Mouse (Mus musculus) MEL (cell line): Measurements from ENCODE around the gene Zgrf1. TPM values are rescaled to one million over a fixed set of nuclear protein-coding genes. Genes with fewer than 3 reads are reported as not detected.

Experiments used
- DNase-seq: peaks from one replicate; pipeline ENCODE4 v3.0.0; 2011; ENCODE audit warnings: low read depth, low spot score
- H3K27ac ChIP-seq: 2 replicates; pipeline ENCODE4 v1.5.1; 2012; ENCODE audit warnings: low read depth, mild to moderate bottlenecking, control low read depth, low read length, moderate library complexity; ENCODE audit not compliant: control insufficient read depth
- H3K27me3 ChIP-seq, 2 experiments: fragments of 150-350 bp in 1 of 2; sonication (generic) in 1 of 2; 2 replicates each; pipeline ENCODE4 v1.6.1; 2012; ENCODE audit warnings: low read length in 2 of 2, mild to moderate bottlenecking in 2 of 2, improper control_type of control experiment in 1 of 2, moderate library complexity in 1 of 2; ENCODE audit not compliant: insufficient read depth in 2 of 2, control insufficient read depth in 1 of 2
- H3K36me3 ChIP-seq, 2 experiments: 2 replicates each; pipeline ENCODE4 v1.6.1; 2012 to 2014; ENCODE audit warnings: low read length in 2 of 2, improper control_type of control experiment in 1 of 2, inconsistent platforms in 1 of 2, mild to moderate bottlenecking in 1 of 2; ENCODE audit not compliant: insufficient read depth in 2 of 2, control insufficient read depth in 1 of 2
- H3K4me1 ChIP-seq, 2 experiments: fragments of 150-350 bp in 1 of 2; sonication (generic) in 1 of 2; 2 replicates each; pipeline ENCODE4 v1.6.1; 2012; ENCODE audit warnings: low read length in 2 of 2, improper control_type of control experiment in 1 of 2, mild to moderate bottlenecking in 1 of 2; ENCODE audit not compliant: insufficient read depth in 2 of 2, control insufficient read depth in 1 of 2
- H3K4me3 ChIP-seq, 2 experiments: fragments of 150-350 bp in 1 of 2; sonication (generic) in 1 of 2; 2 replicates each; pipeline ENCODE4 v1.5.1; 2012; ENCODE audit warnings: low read depth in 2 of 2, low read length in 2 of 2, mild to moderate bottlenecking in 2 of 2, moderate library complexity in 2 of 2, control low read depth in 1 of 2, improper control_type of control experiment in 1 of 2; ENCODE audit not compliant: control insufficient read depth in 1 of 2, insufficient read depth in 1 of 2
- H3K79me2 ChIP-seq: 2 replicates; pipeline ENCODE4 v1.6.1; 2012; ENCODE audit warnings: mild to moderate bottlenecking, low read length, moderate library complexity; ENCODE audit not compliant: control insufficient read depth, poor library complexity, insufficient read depth
- H3K9ac ChIP-seq: 2 replicates; pipeline ENCODE4 v1.6.1; 2012; ENCODE audit warnings: low read depth, mild to moderate bottlenecking, control low read depth, low read length, moderate library complexity; ENCODE audit not compliant: control insufficient read depth, poor library complexity, severe bottlenecking
- H3K9me3 ChIP-seq: fragments of 150-350 bp; sonication (generic); replicated peaks from 2 replicates; pipeline ENCODE4 v1.6.1; 2012; ENCODE audit warnings: mild to moderate bottlenecking, low read length, improper control_type of control experiment, moderate library complexity; ENCODE audit not compliant: insufficient read depth
- BHLHE40 ChIP-seq: IDR thresholded peaks from 2 replicates; pipeline ENCODE4 v1.6.1; 2012; ENCODE audit warnings: low read depth, mild to moderate bottlenecking, inconsistent platforms, low read length, improper control_type of control experiment, borderline replicate concordance
- CTCF ChIP-seq, 3 experiments: IDR thresholded peaks in 2 of 3; conservative IDR thresholded peaks in 1 of 3; 2 replicates each; pipeline ENCODE4 v1.5.1; 2011 to 2012; ENCODE audit warnings: low read length in 3 of 3, low read depth in 2 of 3, mild to moderate bottlenecking in 2 of 3, improper control_type of control experiment in 1 of 3, inconsistent platforms in 1 of 3, mixed read lengths in 1 of 3, moderate library complexity in 1 of 3; ENCODE audit not compliant: control insufficient read depth in 1 of 3, insufficient read depth in 1 of 3, poor library complexity in 1 of 3, severe bottlenecking in 1 of 3
- ELF1 ChIP-seq: IDR thresholded peaks from 2 replicates; pipeline ENCODE4 v1.6.1; 2014; ENCODE audit warnings: low read depth, mild to moderate bottlenecking, inconsistent platforms, low read length, improper control_type of control experiment, moderate library complexity
- EP300 ChIP-seq, 2 experiments: IDR thresholded peaks; 2 replicates each; pipeline ENCODE4 v1.6.1; 2011; ENCODE audit warnings: improper control_type of control experiment in 2 of 2, low read length in 2 of 2, low read depth in 1 of 2, mild to moderate bottlenecking in 1 of 2
- ETS1 ChIP-seq: IDR thresholded peaks from 2 replicates; pipeline ENCODE4 v1.6.1; 2012; ENCODE audit warnings: low read depth, mild to moderate bottlenecking, inconsistent platforms, low read length, improper control_type of control experiment, moderate library complexity
- GATA1 ChIP-seq: IDR thresholded peaks from 2 replicates; pipeline ENCODE4 v1.6.1; 2011; ENCODE audit warnings: low read depth, low read length, improper control_type of control experiment
- HCFC1 ChIP-seq: IDR thresholded peaks from 2 replicates; pipeline ENCODE4 v1.6.1; 2012; ENCODE audit warnings: low read depth, mild to moderate bottlenecking, inconsistent platforms, low read length, improper control_type of control experiment, moderate library complexity
- JUND ChIP-seq: IDR thresholded peaks from 2 replicates; pipeline ENCODE4 v1.6.1; 2011; ENCODE audit warnings: low read depth, mild to moderate bottlenecking, improper control_type of control experiment, low read length
- MAZ ChIP-seq: IDR thresholded peaks from 2 replicates; pipeline ENCODE4 v1.6.1; 2012; ENCODE audit warnings: low read depth, mild to moderate bottlenecking, inconsistent platforms, low read length, improper control_type of control experiment
- MXI1 ChIP-seq: IDR thresholded peaks from 2 replicates; pipeline ENCODE4 v1.6.1; 2011; ENCODE audit warnings: mild to moderate bottlenecking, low read depth, low read length, improper control_type of control experiment
- MYC ChIP-seq: IDR thresholded peaks from 2 replicates; pipeline ENCODE4 v1.6.1; 2011; ENCODE audit warnings: low read depth, mild to moderate bottlenecking, low read length, improper control_type of control experiment, moderate library complexity
- NRF1 ChIP-seq: IDR thresholded peaks from 2 replicates; pipeline ENCODE4 v1.6.1; 2014; ENCODE audit warnings: low read depth, mild to moderate bottlenecking, inconsistent platforms, low read length, improper control_type of control experiment, moderate library complexity; ENCODE audit not compliant: poor library complexity, insufficient read depth, severe bottlenecking
- POLR2AphosphoS2 ChIP-seq: IDR thresholded peaks from 2 replicates; pipeline ENCODE4 v1.6.1; 2011; ENCODE audit warnings: low read length, improper control_type of control experiment
- RAD21 ChIP-seq: IDR thresholded peaks from 2 replicates; pipeline ENCODE4 v1.6.1; 2011; ENCODE audit warnings: mild to moderate bottlenecking, low read depth, low read length, improper control_type of control experiment
- RCOR1 ChIP-seq: IDR thresholded peaks from 2 replicates; pipeline ENCODE4 v1.6.1; 2012; ENCODE audit warnings: low read depth, mild to moderate bottlenecking, inconsistent platforms, low read length, improper control_type of control experiment
- SIN3A ChIP-seq: IDR thresholded peaks from 2 replicates; pipeline ENCODE4 v1.6.1; 2012; ENCODE audit warnings: low read length, improper control_type of control experiment, inconsistent platforms
- SMC3 ChIP-seq: IDR thresholded peaks from 2 replicates; pipeline ENCODE4 v1.6.1; 2011; ENCODE audit warnings: low read depth, low read length, improper control_type of control experiment
- TAL1 ChIP-seq: IDR thresholded peaks from 2 replicates; pipeline ENCODE4 v1.6.1; 2012; ENCODE audit warnings: mild to moderate bottlenecking, inconsistent platforms, low read length, moderate library complexity, mixed read lengths
- USF1 ChIP-seq: IDR thresholded peaks from 2 replicates; pipeline ENCODE4 v1.6.1; 2014; ENCODE audit warnings: low read depth, mild to moderate bottlenecking, inconsistent platforms, low read length, improper control_type of control experiment, moderate library complexity
- ZC3H11A ChIP-seq: IDR thresholded peaks from 2 replicates; pipeline ENCODE4 v1.6.1; 2012; ENCODE audit warnings: low read depth, mild to moderate bottlenecking, inconsistent platforms, low read length, improper control_type of control experiment
- polyA plus RNA-seq, 2 experiments: library from polyadenylated mRNA; stranded (reverse) in 1 of 2; unstranded in 1 of 2; fragments of >175 nt in 1 of 2; fragments of >200 nt in 1 of 2; gene quantifications; 2 replicates each; pipeline versions ENCODE4 v1.2.1 to v1.2.4; 2012; ENCODE audit warnings: low replicate concordance in 2 of 2, low read depth in 1 of 2; ENCODE audit not compliant: insufficient read length in 2 of 2, insufficient read depth in 1 of 2, missing spikeins in 1 of 2
- total RNA-seq: library from RNA; depleted of rRNA; stranded (reverse); fragments of 300-350 nt; gene quantifications from 2 replicates; pipeline ENCODE4 v1.2.3, GENCODE M21; 2012

Gene Zgrf1
- total and polyA plus RNA-seq, 3 experiments, result 6.7 to 8.2 TPM; not detected in 1

GRCm38 (mm10) chr3:127572557-127572956 lies 19.3 kb downstream of the Zgrf1 start:
- no peaks in the 10 kb centered on the region for H3K79me2 ChIP-seq
- TF ChIP-seq MYC (0 out of 2 replicates have a peak, but pooled peaks have one; percentile 29), TAL1 (no peak), GATA1 (no peak), NRF1 (no peak), HCFC1 (peak; percentile 50; the same call in 1 of the 2 replicates), BHLHE40 (peak; percentile 46; the same call in 1 of the 2 replicates), SMC3 (peak; percentile 57), ETS1 (0 out of 2 replicates have a peak, but pooled peaks have one; percentile 26), JUND (no peak), POLR2AphosphoS2 (no peak), RAD21 (peak; percentile 53), MAZ (0 out of 2 replicates have a peak, but pooled peaks have one; percentile 58), ZC3H11A (peak; percentile 43), SIN3A (peak; percentile 54; the same call in 1 of the 2 replicates), ELF1 (0 out of 2 replicates have a peak, but pooled peaks have one; percentile 7), RCOR1 (peak; percentile 10; the same call in 1 of the 2 replicates), CTCF (IDR thresholded peaks at IDR 0.05 in 2 of 3, conservative IDR thresholded peaks at IDR 0.05 in 1 of 3; ENCODE audit: control insufficient read depth in 1 of 3, insufficient read depth in 1 of 3, low read depth in 2 of 3, low read length in 3 of 3, poor library complexity in 1 of 3, severe bottlenecking in 1 of 3) (peak in 2 of 3 experiments; percentile 72 to 79; a peak in 4 of 6 replicates), MXI1 (peak; percentile 52; the same call in 1 of the 2 replicates)
- peak overlapping the region; percentile 44 to 59 for H3K4me3 ChIP-seq
- peaks cover 0 to 25% of the 10 kb centered on the region in 2 experiments; a peak in 3 of 4 replicates for H3K36me3 ChIP-seq
- no peaks in the 10 kb centered on the region for H3K9me3 ChIP-seq
- H3K27me3 ChIP-seq, result no peaks in the 10 kb centered on the region
- peak overlapping the region; percentile 55 for H3K9ac ChIP-seq
- DNase-seq, result peak; percentile 85
- H3K27ac ChIP-seq, result peak overlapping the region; percentile 28; the same call in 1 of the 2 replicates
- H3K4me1 ChIP-seq, result peaks cover 0 to 5% of the 10 kb centered on the region in 2 experiments; a peak in 2 of 4 replicates

GRCm38 (mm10) chr3:127597136-127597535 lies 43.8 kb downstream of the Zgrf1 start:
- Histone ChIP-seq H3K4me3 (no peak overlapping the region), H3K9me3 (no peaks in the 10 kb centered on the region), H3K27me3 (no peaks in the 10 kb centered on the region), H3K4me1 (peaks cover 0 to 10% of the 10 kb centered on the region in 2 experiments; a peak in 1 of 4 replicates), H3K9ac (no peak overlapping the region), H3K36me3 (peaks cover 0 to 27% of the 10 kb centered on the region in 2 experiments), H3K27ac (no peak overlapping the region), H3K79me2 (no peaks in the 10 kb centered on the region)
- no peak for TF ChIP-seq MYC
- TF ChIP-seq TAL1, result no peak
- no peak for TF ChIP-seq MXI1
- TF ChIP-seq HCFC1, result no peak
- TF ChIP-seq EP300 (IDR thresholded peaks at IDR 0.05; ENCODE audit: low read depth in 1 of 2, low read length in 2 of 2), result no peak
- TF ChIP-seq GATA1, result no peak
- TF ChIP-seq BHLHE40, result no peak
- no peak for TF ChIP-seq USF1
- DNase-seq, result no peak
